22 mouse cellular contexts compared by ENCODE assay signal in genomic region chr4:156013637-156014036, GRCm38 (mm10). TPM values are rescaled to one million over a fixed set of nuclear protein-coding genes. Genes with fewer than 3 reads are reported as not detected.
DNase-seq lines count a peak whose midpoint lies in the region; ATAC-seq and TF ChIP-seq lines count a peak whose summit lies in the region.
"Had no signal": no experiment of that assay in that cellular context is flagged by ENCODE, and none has a peak within 500 bp of the region (broad histone marks: within the 10 kb centered on the region; RNA-seq: fewer than 3 reads in every experiment).

Gene Tnfrsf4, plus strand, starts transcription at chr4:156013843.

- no peak within 1 kb of the TSS for H3K27ac ChIP-seq in gastrocnemius, adult 2 months
- H3K27ac ChIP-seq in forebrain, embryonic 15.5 days (replicated peaks): no peak within 1 kb of the TSS
- no peak within 1 kb of the TSS for H3K27ac ChIP-seq in embryonic facial prominence, embryonic 10.5 days (replicated peaks)
- H3K27ac ChIP-seq: forebrain, embryonic 13.5 days; limb, embryonic 12.5 days; liver, embryonic 14.5 days; macrophage had no signal

- TF ChIP-seq CTCF in gastrocnemius, adult 2 months (IDR thresholded peaks at IDR 0.05): no peak
- TF ChIP-seq CTCF in lung, adult 2 months (IDR thresholded peaks at IDR 0.05; ENCODE audit: insufficient read depth, low read length): no peak

- H3K9me3 ChIP-seq in forebrain, embryonic 15.5 days: no peaks in the 10 kb centered on the region
- H3K9me3 ChIP-seq in embryonic facial prominence, embryonic 10.5 days: no peaks in the 10 kb centered on the region
- H3K9me3 ChIP-seq: forebrain, embryonic 13.5 days; limb, embryonic 12.5 days had no signal

- peaks cover 43% of the 10 kb centered on the region for H3K36me3 ChIP-seq in forebrain, embryonic 15.5 days
- H3K36me3 ChIP-seq in embryonic facial prominence, embryonic 10.5 days (replicated peaks): peaks cover 82% of the 10 kb centered on the region

- H3K9ac ChIP-seq in forebrain, embryonic 15.5 days (replicated peaks): no peak within 1 kb of the TSS
- H3K9ac ChIP-seq: forebrain, embryonic 13.5 days; limb, embryonic 12.5 days; liver, embryonic 14.5 days had no signal

- ATAC-seq in CD4-positive, CD25-positive, alpha-beta regulatory T cell, adult 4 months: peak; percentile 78
- no peak for ATAC-seq in forebrain, embryonic 15.5 days (replicated peaks)
- ATAC-seq: forebrain, embryonic 13.5 days; hindbrain, embryonic 16.5 days; Patski had no signal

- intact Hi-C loops in gastrocnemius, adult 2 months (cut with DNase I): no loop called here

- no peak within 1 kb of the TSS for H3K4me2 ChIP-seq in forebrain, embryonic 15.5 days (replicated peaks)
- H3K4me2 ChIP-seq: forebrain, embryonic 13.5 days; limb, embryonic 12.5 days had no signal

- 58% methylated on average over 8 of the region's 8 CpGs for WGBS in lung, adult 2 months
- WGBS in forebrain, embryonic 15.5 days: 90% methylated on average over 8 of the region's 8 CpGs
- 87% methylated on average over 8 of the region's 8 CpGs for WGBS in embryonic facial prominence, embryonic 10.5 days

- no peaks in the 10 kb centered on the region for H3K4me1 ChIP-seq in lung, adult 2 months (ENCODE audit: control insufficient read depth, insufficient read depth, low read length)
- no peaks in the 10 kb centered on the region for H3K4me1 ChIP-seq in forebrain, embryonic 15.5 days
- no peaks in the 10 kb centered on the region for H3K4me1 ChIP-seq in embryonic facial prominence, embryonic 10.5 days
- H3K4me1 ChIP-seq: forebrain, embryonic 13.5 days; limb, embryonic 12.5 days had no signal

- no peak for TF ChIP-seq POLR2A in lung, adult 2 months (IDR thresholded peaks at IDR 0.05; ENCODE audit: borderline replicate concordance, extremely low read depth, low read depth, low read length)

- no peaks in the 10 kb centered on the region for H3K27me3 ChIP-seq in forebrain, embryonic 15.5 days
- H3K27me3 ChIP-seq in embryonic facial prominence, embryonic 10.5 days (replicated peaks; ENCODE audit: low read depth, poor library complexity, severe bottlenecking): no peaks in the 10 kb centered on the region
- H3K27me3 ChIP-seq: forebrain, embryonic 13.5 days; limb, embryonic 12.5 days; Patski had no signal

- no peak within 1 kb of the TSS for H3K4me3 ChIP-seq in gastrocnemius, adult 2 months
- H3K4me3 ChIP-seq in lung, adult 2 months (replicated peaks; ENCODE audit: extremely low read depth, low read depth, low read length): no peak within 1 kb of the TSS
- no peak within 1 kb of the TSS for H3K4me3 ChIP-seq in forebrain, embryonic 15.5 days
- no peak within 1 kb of the TSS for H3K4me3 ChIP-seq in embryonic facial prominence, embryonic 10.5 days
- H3K4me3 ChIP-seq: forebrain, embryonic 13.5 days; limb, embryonic 12.5 days; myocyte had no signal

- DNase-seq in gastrocnemius, adult 2 months: peak; percentile 13
- DNase-seq in gastrocnemius, adult 8-10 months (ENCODE audit: low spot score in 2 of 2): no peak
- peak; percentile 19 for DNase-seq in lung, postnatal 36 days
- DNase-seq in lung, adult 2 months: no peak
- peak; percentile 94 for DNase-seq in induced T-regulatory cell, adult 2 months (ENCODE audit: low read depth)
- DNase-seq in embryonic facial prominence, embryonic 10.5 days (ENCODE audit: low spot score): no peak
- DNase-seq: cerebellum, postnatal 10 days; embryo, embryonic 11 days; heart, adult 11 months; heart, postnatal 4 days; kidney, adult 9 months; kidney, postnatal 36 days; midbrain, embryonic 14.5 days had no signal

RNA-seq across cellular contexts. Expression of gene Tnfrsf4, which starts in this region (rescaled TPM):
- 1 to 10 TPM in 1 of 2 experiments, under 1 TPM in 1; 0.75 to 2.1 TPM for total RNA-seq in gastrocnemius, adult 2 months (2021)
- total RNA-seq in gastrocnemius, adult 8-10 months (2022): 1 to 10 TPM in 3 of 4 experiments, under 1 TPM in 1; 0.65 to 1.9 (median 1.4) TPM
- 5.4 and 7.3 TPM in 2 replicates for polyA plus RNA-seq in lung, adult 2 months (2012; rRNA removed)
- polyA plus RNA-seq in CD4-positive, CD25-positive, alpha-beta regulatory T cell, adult 4 months (2017; shearing (Covaris generic)): 1,000 to 10,000 TPM; 1,065 to 1,393 TPM
- 0.83 and 0.95 TPM in 2 replicates for polyA plus RNA-seq in forebrain, embryonic 15.5 days (2015; fragmentation: Nextera tagmentation; extraction: Ambion mirVana)
- 1.1 and 1.4 TPM in 2 replicates for polyA plus RNA-seq in embryonic facial prominence, embryonic 10.5 days (2016; fragmentation: Nextera tagmentation; extraction: Ambion mirVana)
- polyA plus RNA-seq: hindbrain, embryonic 16.5 days had no signal

Comparison
In these comparisons a context has a peak if more than half of its experiments do, and no peak if none do; other contexts are left out.
1. RNA of gene Tnfrsf4 (polyA plus RNA-seq): 1,065 to 1,393 TPM in CD4-positive, CD25-positive, alpha-beta regulatory T cell, adult 4 months; 5.4 to 7.3 TPM in lung, adult 2 months, 1.1 to 1.4 TPM in embryonic facial prominence, embryonic 10.5 days and 0.83 to 0.95 TPM in forebrain, embryonic 15.5 days; every median in the first group is over 100 times any median in the second.
2. DNase-seq: peak in gastrocnemius, adult 2 months (single experiment), lung, postnatal 36 days (single experiment) and induced T-regulatory cell, adult 2 months (single experiment); none in gastrocnemius, adult 8-10 months (0 of 2), lung, adult 2 months (single experiment) and embryonic facial prominence, embryonic 10.5 days (single experiment).